Mouse (Mus musculus): ENCODE data around the gene Tpk1. TPM values are rescaled to one million over a fixed set of nuclear protein-coding genes. Genes with fewer than 3 reads are reported as not detected.

The Tpk1 gene
- 3.4 and 4.0 TPM in 2 replicates for polyA plus RNA-seq (2012; rRNA removed)

- TF ChIP-seq POLR2A (IDR thresholded peaks at IDR 0.05; ENCODE audit: borderline replicate concordance, extremely low read depth, insufficient read depth, insufficient read length, poor library complexity, severe bottlenecking) = peak; percentile 87
- peak; percentile 20; the same call in 1 of the 2 replicates for TF ChIP-seq CTCF (IDR thresholded peaks at IDR 0.05; ENCODE audit: borderline replicate concordance, extremely low read depth, insufficient read depth, insufficient read length)
- peak; percentile 99 for DNase-seq (ENCODE audit: low read depth)
Measured at GRCm38 (mm10) chr6:43665677-43666546, at the start of gene Tpk1. Gene Tpk1 (minus strand): TSS chr6:43666278.

GRCm38 (mm10) chr6:43702810-43703614, 36.9 kb upstream of the Tpk1 start:
- no peak for TF ChIP-seq CTCF (IDR thresholded peaks at IDR 0.05; ENCODE audit: borderline replicate concordance, extremely low read depth, insufficient read depth, insufficient read length)
- TF ChIP-seq POLR2A (IDR thresholded peaks at IDR 0.05; ENCODE audit: borderline replicate concordance, extremely low read depth, insufficient read depth, insufficient read length, poor library complexity, severe bottlenecking) = no peak
- no peak for DNase-seq (ENCODE audit: low read depth)

GRCm38 (mm10) chr6:43691863-43692262, 25.8 kb upstream of the Tpk1 start:
- no peak for TF ChIP-seq CTCF (IDR thresholded peaks at IDR 0.05; ENCODE audit: borderline replicate concordance, extremely low read depth, insufficient read depth, insufficient read length)
- no peak for TF ChIP-seq POLR2A (IDR thresholded peaks at IDR 0.05; ENCODE audit: borderline replicate concordance, extremely low read depth, insufficient read depth, insufficient read length, poor library complexity, severe bottlenecking)
- DNase-seq (ENCODE audit: low read depth) = no peak

- TF ChIP-seq CTCF (IDR thresholded peaks at IDR 0.05; ENCODE audit: borderline replicate concordance, extremely low read depth, insufficient read depth, insufficient read length) (peak; percentile 48; the same call in 1 of the 2 replicates), POLR2A (IDR thresholded peaks at IDR 0.05; ENCODE audit: borderline replicate concordance, extremely low read depth, insufficient read depth, insufficient read length, poor library complexity, severe bottlenecking) (no peak)
- peak; percentile 86 for DNase-seq (ENCODE audit: low read depth)
Measured at GRCm38 (mm10) chr6:43685985-43686384, 19.9 kb upstream of the Tpk1 start.

- DNase-seq (ENCODE audit: low read depth) = peak; percentile 62
- TF ChIP-seq POLR2A (IDR thresholded peaks at IDR 0.05; ENCODE audit: borderline replicate concordance, extremely low read depth, insufficient read depth, insufficient read length, poor library complexity, severe bottlenecking) = no peak
- no peak for TF ChIP-seq CTCF (IDR thresholded peaks at IDR 0.05; ENCODE audit: borderline replicate concordance, extremely low read depth, insufficient read depth, insufficient read length)
Measured at GRCm38 (mm10) chr6:43682535-43682934, 16.5 kb upstream of the Tpk1 start.

- TF ChIP-seq POLR2A (IDR thresholded peaks at IDR 0.05; ENCODE audit: borderline replicate concordance, extremely low read depth, insufficient read depth, insufficient read length, poor library complexity, severe bottlenecking) (no peak), CTCF (IDR thresholded peaks at IDR 0.05; ENCODE audit: borderline replicate concordance, extremely low read depth, insufficient read depth, insufficient read length) (no peak)
Measured at GRCm38 (mm10) chr6:43678689-43679212, 12.7 kb upstream of the Tpk1 start.

GRCm38 (mm10) chr6:43677566-43677965, 11.5 kb upstream of the Tpk1 start:
- TF ChIP-seq POLR2A (IDR thresholded peaks at IDR 0.05; ENCODE audit: borderline replicate concordance, extremely low read depth, insufficient read depth, insufficient read length, poor library complexity, severe bottlenecking) (no peak), CTCF (IDR thresholded peaks at IDR 0.05; ENCODE audit: borderline replicate concordance, extremely low read depth, insufficient read depth, insufficient read length) (no peak)
- no peak for DNase-seq (ENCODE audit: low read depth)

More at GRCm38 (mm10) chr6:43678689-43679212, 12.7 kb upstream of the Tpk1 start:
- DNase-seq (ENCODE audit: low read depth) = no peak

GRCm38 (mm10) chr6:43676139-43676538, 10.1 kb upstream of the Tpk1 start:
- DNase-seq (ENCODE audit: low read depth) = no peak
- no peak for TF ChIP-seq CTCF (IDR thresholded peaks at IDR 0.05; ENCODE audit: borderline replicate concordance, extremely low read depth, insufficient read depth, insufficient read length)
- TF ChIP-seq POLR2A (IDR thresholded peaks at IDR 0.05; ENCODE audit: borderline replicate concordance, extremely low read depth, insufficient read depth, insufficient read length, poor library complexity, severe bottlenecking) = no peak

GRCm38 (mm10) chr6:43674986-43675760, 9.1 kb upstream of the Tpk1 start:
- DNase-seq (ENCODE audit: low read depth) = no peak
- TF ChIP-seq POLR2A (IDR thresholded peaks at IDR 0.05; ENCODE audit: borderline replicate concordance, extremely low read depth, insufficient read depth, insufficient read length, poor library complexity, severe bottlenecking) = no peak
- no peak for TF ChIP-seq CTCF (IDR thresholded peaks at IDR 0.05; ENCODE audit: borderline replicate concordance, extremely low read depth, insufficient read depth, insufficient read length)

GRCm38 (mm10) chr6:43670939-43671338, 4.9 kb upstream of the Tpk1 start:
- TF ChIP-seq POLR2A (IDR thresholded peaks at IDR 0.05; ENCODE audit: borderline replicate concordance, extremely low read depth, insufficient read depth, insufficient read length, poor library complexity, severe bottlenecking) = no peak
- TF ChIP-seq CTCF (IDR thresholded peaks at IDR 0.05; ENCODE audit: borderline replicate concordance, extremely low read depth, insufficient read depth, insufficient read length) = no peak

More at GRCm38 (mm10) chr6:43670939-43671338, 4.9 kb upstream of the Tpk1 start:
- DNase-seq (ENCODE audit: low read depth) = no peak

Data from brain, embryonic 14.5 days (tissue).